Mouse (Mus musculus) embryonic facial prominence, embryonic 11.5 days (tissue): ENCODE data around the gene Igf1r. TPM values are rescaled to one million over a fixed set of nuclear protein-coding genes. Genes with fewer than 3 reads are reported as not detected.
A peak's percentile ranks its signal among the peaks of the same experiment; 100 is the strongest.

ENCODE experiments used
- ATAC-seq: fragments of 200-750 bp; cut with Nextera tagmentation; replicated peaks from 2 replicates; pipeline ENCODE4 v1.8.0; 2017; ENCODE audit warnings: low read depth; ENCODE audit not compliant: insufficient number of reproducible peaks, low FRiP score, low TSS enrichment
- DNase-seq: peaks from one replicate; pipeline ENCODE4 v3.0.0-alpha.2; 2015; ENCODE audit warnings: low spot score
- H3K27ac ChIP-seq: fragments of 300-500 bp; sonication (generic); replicated peaks from 2 replicates; pipeline ENCODE4 v1.5.1; 2014; ENCODE audit warnings: mild to moderate bottlenecking, low read depth, low read length, control low read depth
- H3K27me3 ChIP-seq: fragments of 300-500 bp; sonication (generic); 2 replicates; pipeline ENCODE4 v1.6.1; 2014; ENCODE audit warnings: mild to moderate bottlenecking, low read length, moderate library complexity, mixed read lengths; ENCODE audit not compliant: control insufficient read depth, insufficient read depth
- H3K36me3 ChIP-seq: fragments of 300-500 bp; sonication (generic); replicated peaks from 2 replicates; pipeline ENCODE4 v1.6.1; 2014; ENCODE audit warnings: low read depth, mild to moderate bottlenecking, low read length, moderate library complexity, mixed read lengths; ENCODE audit not compliant: control insufficient read depth, insufficient read depth
- H3K4me1 ChIP-seq: fragments of 300-500 bp; sonication (generic); 2 replicates; pipeline ENCODE4 v1.6.1; 2014; ENCODE audit warnings: low read length, mixed read lengths; ENCODE audit not compliant: control insufficient read depth, insufficient read depth
- H3K4me2 ChIP-seq: fragments of 300-500 bp; sonication (generic); 2 replicates; pipeline ENCODE4 v1.6.1; 2014; ENCODE audit warnings: low read depth, mild to moderate bottlenecking, control low read depth, low read length, moderate library complexity
- H3K4me3 ChIP-seq: fragments of 300-500 bp; sonication (generic); 2 replicates; pipeline ENCODE4 v1.5.1; 2014; ENCODE audit warnings: low read depth, low read length, control low read depth
- H3K9ac ChIP-seq: fragments of 300-500 bp; sonication (generic); replicated peaks from 2 replicates; pipeline ENCODE4 v1.6.1; 2014; ENCODE audit warnings: mild to moderate bottlenecking, control low read depth, low read length
- H3K9me3 ChIP-seq: fragments of 300-500 bp; sonication (generic); replicated peaks from 2 replicates; pipeline ENCODE4 v1.6.1; 2016; ENCODE audit warnings: mild to moderate bottlenecking, low read length, inconsistent platforms, mixed read lengths; ENCODE audit not compliant: control insufficient read depth
- WGBS: fragments of 180-500 bp; shearing (Covaris S2); extraction: QIAGEN DNeasy Blood & Tissue Kit; methylation state at CpG from one replicate; pipeline ENCODE4 v1.1.7; 2014; 5-methylcytosine and 5-hydroxymethylcytosine counted together
- polyA plus RNA-seq: library from polyadenylated mRNA; unstranded; fragments of >200 nt; fragmentation: Nextera tagmentation; extraction: Ambion mirVana; gene quantifications from 2 replicates; pipeline ENCODE4 v1.2.1, GENCODE M21; 2014

Gene Igf1r
- polyA plus RNA-seq, 1 experiment from 2014 or later = 19.4 TPM

GRCm38 (mm10) chr7:68074748-68075147 lies 122.1 kb downstream of the Igf1r start:
- DNase-seq (no peak), ATAC-seq (no peak)
- Histone ChIP-seq H3K9me3 (no peaks in the 10 kb centered on the region), H3K36me3 (no peaks in the 10 kb centered on the region), H3K27ac (no peak overlapping the region), H3K9ac (no peak overlapping the region), H3K4me2 (no peak overlapping the region), H3K4me3 (no peak overlapping the region), H3K27me3 (no peaks in the 10 kb centered on the region), H3K4me1 (peaks cover 8% of the 10 kb centered on the region; the same call in 1 of the 2 replicates)
- WGBS = 94% methylated on average over 11 of the region's 11 CpGs

DNA sequence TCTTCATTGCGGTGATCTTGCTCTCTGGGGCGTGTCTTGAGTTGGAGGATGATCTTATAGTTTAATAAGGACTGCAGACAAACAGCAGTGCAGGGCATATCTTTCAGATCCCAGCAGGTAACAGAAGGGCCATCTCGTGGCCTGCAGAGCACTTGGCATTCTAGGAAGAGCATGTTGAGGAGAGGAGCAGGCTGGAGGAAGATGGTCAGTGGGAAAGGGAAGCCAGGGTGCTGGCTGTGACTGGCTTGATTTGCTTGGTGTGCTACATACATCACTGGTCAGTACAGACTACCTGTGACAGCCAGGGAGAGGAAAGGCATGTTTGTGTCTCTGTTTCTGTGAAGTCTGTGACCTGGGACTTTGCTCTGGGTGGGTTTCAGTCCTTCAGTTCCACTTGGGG lies 122.8 kb downstream of the Igf1r start:
- Histone ChIP-seq H3K4me1 (peaks cover 8% of the 10 kb centered on the region; the same call in 1 of the 2 replicates), H3K9me3 (no peaks in the 10 kb centered on the region), H3K9ac (no peak overlapping the region), H3K4me2 (no peak overlapping the region), H3K36me3 (no peaks in the 10 kb centered on the region), H3K4me3 (no peak overlapping the region), H3K27me3 (no peaks in the 10 kb centered on the region), H3K27ac (no peak overlapping the region)
- WGBS = 88% methylated on average over 3 of the region's 3 CpGs
- DNase-seq (no peak), ATAC-seq (no peak)

GRCm38 (mm10) chr7:68080122-68080845 lies 127.7 kb downstream of the Igf1r start:
- no peaks in the 10 kb centered on the region for H3K36me3 ChIP-seq
- H3K27me3 ChIP-seq = no peaks in the 10 kb centered on the region
- no peak overlapping the region for H3K4me2 ChIP-seq
- ATAC-seq (no peak), DNase-seq (no peak)
- no peak overlapping the region for H3K9ac ChIP-seq
- H3K9me3 ChIP-seq = no peaks in the 10 kb centered on the region
- H3K4me3 ChIP-seq = no peak overlapping the region
- H3K4me1 ChIP-seq = no peaks in the 10 kb centered on the region
- no peak overlapping the region for H3K27ac ChIP-seq
- WGBS = 57% methylated on average over 11 of the region's 11 CpGs

DNA sequence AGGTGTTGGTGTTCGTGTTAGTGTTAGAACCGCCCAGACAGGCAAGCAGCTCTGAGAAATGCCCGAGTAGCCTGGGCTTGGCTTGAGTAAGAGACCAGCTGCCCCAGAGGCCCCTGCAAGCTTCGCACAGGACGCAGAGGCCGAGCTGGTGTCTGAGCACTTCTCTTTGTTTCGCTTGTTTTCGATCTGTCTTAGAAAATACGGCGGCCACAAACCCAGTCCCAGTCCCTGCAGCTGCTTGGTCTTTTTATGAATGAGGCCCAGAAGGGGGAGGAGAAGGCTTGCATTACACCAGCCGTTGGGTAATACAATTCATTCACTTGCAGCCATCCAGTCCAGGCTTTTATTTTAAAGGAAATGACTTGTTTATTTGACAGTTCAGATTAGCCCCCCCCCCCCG lies 132.7 kb downstream of the Igf1r start:
- no peak overlapping the region for H3K9ac ChIP-seq
- H3K4me1 ChIP-seq = peaks cover 3% of the 10 kb centered on the region; the same call in 1 of the 2 replicates

DNA sequence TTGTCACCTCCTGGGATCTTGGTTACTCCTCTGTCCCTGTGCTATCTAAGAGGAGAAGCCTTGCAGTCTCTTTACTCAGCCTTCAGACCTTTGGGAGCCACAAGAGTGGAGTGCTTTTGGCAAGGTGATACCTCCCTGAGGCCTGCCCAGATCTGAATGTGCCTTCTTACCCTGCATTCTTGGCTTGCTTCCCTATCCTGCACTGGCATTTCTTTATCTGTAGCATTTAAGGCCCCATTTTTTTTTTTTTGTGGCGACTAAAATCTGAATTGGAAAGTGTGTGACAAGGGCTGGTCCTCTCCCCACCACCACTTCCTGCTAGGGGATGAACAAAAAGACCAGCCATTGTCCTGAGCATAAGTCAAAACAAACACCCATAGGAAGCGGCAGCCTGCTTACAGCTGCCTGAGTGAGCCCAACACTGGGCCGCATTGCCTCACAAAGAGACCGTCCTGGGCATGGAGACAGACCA lies 133.3 kb downstream of the Igf1r start:
- no peaks in the 10 kb centered on the region for H3K9me3 ChIP-seq
- DNase-seq (no peak), ATAC-seq (peak; percentile 76)
- H3K36me3 ChIP-seq = no peaks in the 10 kb centered on the region
- H3K27me3 ChIP-seq = no peaks in the 10 kb centered on the region
- peaks cover 3% of the 10 kb centered on the region; the same call in 1 of the 2 replicates for H3K4me1 ChIP-seq
- no peak overlapping the region for H3K9ac ChIP-seq
- H3K27ac ChIP-seq = peak overlapping the region; percentile 60
- no peak overlapping the region for H3K4me3 ChIP-seq
- H3K4me2 ChIP-seq = no peak overlapping the region
- 30% methylated on average over 4 of the region's 4 CpGs for WGBS

More for the DNA sequence above, 132.7 kb downstream of the Igf1r start:
- Histone ChIP-seq H3K4me3 (no peak overlapping the region), H3K9me3 (no peaks in the 10 kb centered on the region), H3K36me3 (no peaks in the 10 kb centered on the region), H3K4me2 (no peak overlapping the region), H3K27ac (peak overlapping the region; percentile 79), H3K27me3 (no peaks in the 10 kb centered on the region)
- ATAC-seq (peak; percentile 84), DNase-seq (peak; percentile 86)
- 2% methylated on average over 12 of the region's 12 CpGs for WGBS

- Histone ChIP-seq H3K4me2 (no peak overlapping the region), H3K27ac (no peak overlapping the region), H3K27me3 (no peaks in the 10 kb centered on the region), H3K4me1 (peaks cover 3% of the 10 kb centered on the region; the same call in 1 of the 2 replicates), H3K4me3 (no peak overlapping the region), H3K9ac (no peak overlapping the region), H3K36me3 (no peaks in the 10 kb centered on the region), H3K9me3 (no peaks in the 10 kb centered on the region)
- WGBS = 64% methylated on average over 4 of the region's 4 CpGs
- DNase-seq (no peak), ATAC-seq (no peak)
Observed at GRCm38 (mm10) chr7:68087496-68087895, 134.9 kb downstream of the Igf1r start.

DNA sequence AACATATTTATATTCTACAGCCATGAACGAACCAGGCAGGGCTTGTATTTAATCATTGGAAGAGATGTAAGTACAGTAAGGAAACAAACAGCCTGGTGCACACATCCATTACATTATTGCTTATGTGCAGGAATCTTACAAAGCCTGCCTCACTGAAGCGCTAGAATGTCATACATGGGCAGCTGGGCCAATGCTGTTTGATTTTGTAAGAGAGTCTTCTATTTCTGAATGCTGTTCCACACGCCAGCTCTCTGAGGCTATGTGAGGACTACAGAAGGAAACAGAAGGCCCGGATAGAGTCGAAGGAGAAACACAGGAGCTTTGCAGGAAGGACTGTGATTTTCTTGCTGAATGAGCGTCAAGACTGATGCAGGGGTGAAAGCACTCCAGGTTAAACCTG lies 136.2 kb downstream of the Igf1r start:
- no peaks in the 10 kb centered on the region for H3K27me3 ChIP-seq
- no peaks in the 10 kb centered on the region for H3K36me3 ChIP-seq
- H3K4me3 ChIP-seq = no peak overlapping the region
- H3K9me3 ChIP-seq = no peaks in the 10 kb centered on the region
- H3K4me2 ChIP-seq = no peak overlapping the region
- peaks cover 3% of the 10 kb centered on the region; the same call in 1 of the 2 replicates for H3K4me1 ChIP-seq
- WGBS = 84% methylated on average over 6 of the region's 6 CpGs
- ATAC-seq (no peak), DNase-seq (no peak)
- no peak overlapping the region for H3K9ac ChIP-seq
- H3K27ac ChIP-seq = no peak overlapping the region

DNA sequence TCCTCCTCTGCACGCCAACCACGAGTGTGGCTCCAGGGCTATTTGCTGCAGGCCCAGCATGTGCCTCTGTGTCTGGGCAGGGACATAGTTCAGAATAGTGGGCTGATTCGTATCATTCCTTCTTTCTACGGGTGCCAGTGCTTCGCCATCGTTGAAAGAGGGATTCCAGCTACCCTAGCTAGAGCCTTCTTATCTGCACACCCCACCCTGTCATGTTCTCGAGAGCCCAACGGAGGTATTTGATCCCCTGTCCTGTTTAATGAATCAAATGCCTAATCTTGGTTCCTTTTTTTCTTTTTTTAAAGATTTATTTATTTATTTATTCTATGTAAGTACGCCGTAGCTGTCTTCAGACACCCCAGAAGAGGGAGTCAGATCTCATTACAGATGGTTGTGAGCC lies 137.1 kb downstream of the Igf1r start:
- Histone ChIP-seq H3K4me2 (no peak overlapping the region), H3K4me1 (peaks cover 3% of the 10 kb centered on the region; the same call in 1 of the 2 replicates), H3K9ac (no peak overlapping the region), H3K27ac (no peak overlapping the region), H3K9me3 (no peaks in the 10 kb centered on the region), H3K36me3 (no peaks in the 10 kb centered on the region), H3K4me3 (no peak overlapping the region), H3K27me3 (no peaks in the 10 kb centered on the region)
- DNase-seq = no peak
- no peak for ATAC-seq
- WGBS = 85% methylated on average over 10 of the region's 10 CpGs
